Mouse (Mus musculus): ENCODE results near the gene Arhgap42.

Gene Arhgap42

DNA sequence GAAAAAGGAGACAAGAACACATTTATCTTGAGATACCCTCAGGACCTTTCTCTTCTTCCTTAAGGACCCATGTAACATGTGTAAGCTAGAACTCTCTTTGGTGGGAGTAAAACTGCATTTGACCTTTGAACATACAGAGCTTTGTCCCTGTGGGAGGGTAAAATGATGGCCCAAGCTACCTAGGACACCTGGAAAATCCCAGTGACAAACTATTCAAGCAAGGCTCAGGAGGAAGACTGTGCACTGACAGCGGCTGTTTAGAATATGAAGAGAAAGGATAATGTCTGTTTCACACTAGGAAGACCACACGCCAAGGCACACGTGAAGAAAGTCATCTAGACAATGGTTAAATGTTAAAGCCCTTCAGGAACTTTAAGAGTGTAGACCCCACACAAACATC lies 211.0 kb downstream of the Arhgap42 start:
- no peak for DNase-seq (ENCODE audit: low spot score)

DNA sequence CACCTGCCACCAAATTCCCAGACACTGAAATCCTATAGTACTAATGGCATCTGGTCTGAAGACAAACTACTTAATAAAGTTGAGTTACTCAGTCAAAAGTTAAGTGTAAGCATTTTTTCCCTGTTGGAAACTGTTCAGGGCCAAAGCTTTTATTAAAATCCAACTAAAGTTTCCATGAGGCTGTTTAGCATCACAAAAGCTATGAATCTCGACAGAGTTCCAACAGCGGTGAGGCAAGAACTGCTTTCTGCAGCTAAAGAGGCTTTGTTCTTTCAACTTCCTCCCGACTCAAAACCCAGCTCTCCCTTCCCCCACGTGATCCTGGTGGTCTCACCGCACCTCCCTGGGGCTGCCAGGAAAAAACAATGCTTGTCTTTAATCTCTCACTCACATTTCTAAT lies 211.5 kb downstream of the Arhgap42 start:
- DNase-seq (ENCODE audit: low spot score): no peak

DNA sequence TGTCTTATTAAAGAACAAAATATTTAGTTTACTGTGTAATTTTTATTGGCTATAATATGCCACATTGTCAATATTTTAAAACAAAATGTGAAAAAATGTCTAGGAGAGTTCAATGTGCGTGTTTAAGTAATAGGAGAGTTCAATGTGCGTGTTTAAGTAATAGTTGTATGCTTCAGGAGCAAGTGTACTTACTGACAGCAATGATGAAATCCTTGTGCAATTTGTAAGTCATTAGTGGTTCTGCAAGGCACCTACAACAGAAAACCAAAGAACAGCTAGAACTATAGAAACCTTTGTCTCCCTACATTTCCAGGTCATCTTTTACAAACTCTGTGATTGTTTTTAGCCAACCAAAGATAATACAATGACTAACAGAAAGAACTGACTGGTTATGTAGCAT lies 223.8 kb downstream of the Arhgap42 start:
- DNase-seq (ENCODE audit: low spot score): no peak

DNA sequence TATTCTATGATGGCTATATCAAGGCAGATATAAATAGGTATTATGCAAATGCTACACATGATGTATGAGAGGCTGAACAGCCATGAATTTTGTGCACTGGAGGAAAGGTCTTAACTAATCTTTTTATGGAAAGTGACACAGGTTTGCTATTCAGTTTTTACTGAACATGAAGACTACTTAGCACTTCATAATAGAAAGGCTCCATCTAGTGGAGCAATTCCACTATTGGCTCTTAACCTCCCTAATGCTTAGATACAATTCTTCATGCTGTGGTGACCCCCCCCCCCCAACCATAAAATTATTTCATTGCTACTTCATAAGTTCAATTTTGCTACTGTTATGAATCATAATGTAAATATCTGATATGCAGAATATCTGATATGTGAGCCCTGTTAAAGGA lies 237.7 kb downstream of the Arhgap42 start:
- no peak for DNase-seq (ENCODE audit: low spot score)

DNA sequence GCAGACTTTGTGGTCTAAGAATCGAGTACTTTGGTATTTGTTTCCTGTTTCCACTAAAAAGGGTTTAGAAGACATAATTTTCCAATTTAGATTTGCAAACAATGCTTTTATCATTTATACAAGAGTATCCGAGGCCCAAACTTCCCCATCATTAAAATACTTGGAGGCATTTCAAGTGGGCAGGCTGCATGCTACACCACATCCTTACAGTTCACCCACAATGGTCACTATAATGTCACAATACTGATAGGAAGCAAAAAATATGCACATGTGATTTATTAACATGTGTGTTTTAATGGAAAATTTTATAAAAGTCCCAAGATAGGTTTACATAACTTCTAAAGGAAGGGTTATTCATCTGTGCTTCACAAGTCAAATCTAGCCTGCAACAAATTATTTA lies 242.4 kb downstream of the Arhgap42 start:
- DNase-seq (ENCODE audit: low spot score): no peak

DNA sequence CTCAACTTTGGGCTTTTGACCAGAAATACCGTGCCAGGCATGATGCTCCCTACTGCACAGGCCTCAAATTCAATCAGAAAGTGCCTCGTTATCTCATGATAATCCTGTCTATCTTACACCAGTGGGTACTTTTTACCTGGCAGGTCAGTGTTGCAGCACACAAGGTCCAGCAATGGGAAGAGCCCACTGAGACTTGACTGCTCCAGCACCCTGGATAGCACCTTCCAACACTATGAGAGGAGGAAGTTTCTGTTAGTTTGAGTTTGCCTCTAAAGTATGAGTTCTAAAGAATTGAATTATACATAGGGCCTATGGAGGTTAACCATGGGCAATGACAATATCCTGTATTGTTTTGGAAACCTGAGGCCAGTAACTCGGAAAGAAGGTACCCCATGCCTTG lies 256.6 kb downstream of the Arhgap42 start:
- no peak for DNase-seq (ENCODE audit: low spot score)

DNA sequence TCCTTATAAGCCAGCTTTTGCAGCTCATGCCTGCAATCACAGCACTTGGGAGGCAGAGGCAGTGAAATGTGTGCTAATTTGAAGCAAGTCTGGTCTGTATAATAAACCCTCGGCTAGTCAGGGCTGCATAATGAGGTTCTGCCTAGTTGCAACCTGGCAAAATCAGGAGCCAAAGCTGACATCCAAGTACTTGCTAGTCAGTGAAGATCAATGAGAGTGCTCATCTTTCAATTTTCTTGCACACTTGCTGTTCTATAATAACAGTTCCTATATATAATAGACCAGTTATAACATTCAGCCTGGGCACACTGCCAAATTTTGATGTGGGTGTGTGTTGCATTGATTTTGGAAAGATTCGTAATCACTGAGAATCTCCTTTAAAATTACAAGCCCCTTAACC lies 261.1 kb downstream of the Arhgap42 start:
- no peak for DNase-seq (ENCODE audit: low spot score)

DNA sequence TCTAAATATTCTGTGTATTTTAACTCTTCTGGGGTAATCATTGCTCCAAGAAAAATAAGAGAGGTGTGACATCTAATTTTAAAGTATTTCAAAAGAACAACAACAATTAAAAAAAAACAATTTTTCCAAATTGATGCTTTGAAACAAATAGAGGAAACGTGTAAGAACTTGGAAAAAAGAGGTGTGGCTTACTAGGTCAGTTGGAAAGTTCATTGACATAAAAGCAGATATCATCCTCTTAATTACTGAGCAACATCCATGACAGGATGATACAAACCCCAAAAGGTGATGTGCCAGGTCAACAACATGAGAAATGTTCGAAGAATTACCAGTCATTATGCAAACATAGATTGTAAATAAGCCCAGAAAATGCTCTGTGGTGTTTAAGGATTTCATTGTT lies 267.4 kb downstream of the Arhgap42 start, which contains the start of gene Gm16485:
Gm16485 (plus strand) TSS at position 301 of the 400 bp plus-strand sequence.
- no peak for DNase-seq (ENCODE audit: low spot score)

DNA sequence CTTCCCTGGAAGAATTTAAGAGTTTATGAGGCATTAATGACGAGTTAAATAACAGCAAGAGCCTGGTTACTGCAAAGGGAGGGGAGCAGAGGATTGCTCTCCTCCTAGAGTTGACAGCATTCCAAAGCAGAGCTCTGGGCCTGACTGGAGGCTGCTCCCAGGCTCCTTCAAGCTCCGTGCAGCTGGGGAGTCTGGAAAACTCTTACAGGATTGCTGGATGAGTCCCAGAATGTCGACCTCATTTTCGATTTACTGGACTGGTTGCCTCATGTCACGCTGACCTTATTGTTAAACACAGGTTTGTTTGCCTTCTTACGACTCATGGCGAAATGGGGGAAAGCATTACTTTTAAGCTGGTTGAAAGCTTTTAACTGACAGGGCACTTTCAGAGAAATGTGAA lies 268.7 kb downstream of the Arhgap42 start:
- peak; percentile 62 for DNase-seq (ENCODE audit: low spot score)

DNA sequence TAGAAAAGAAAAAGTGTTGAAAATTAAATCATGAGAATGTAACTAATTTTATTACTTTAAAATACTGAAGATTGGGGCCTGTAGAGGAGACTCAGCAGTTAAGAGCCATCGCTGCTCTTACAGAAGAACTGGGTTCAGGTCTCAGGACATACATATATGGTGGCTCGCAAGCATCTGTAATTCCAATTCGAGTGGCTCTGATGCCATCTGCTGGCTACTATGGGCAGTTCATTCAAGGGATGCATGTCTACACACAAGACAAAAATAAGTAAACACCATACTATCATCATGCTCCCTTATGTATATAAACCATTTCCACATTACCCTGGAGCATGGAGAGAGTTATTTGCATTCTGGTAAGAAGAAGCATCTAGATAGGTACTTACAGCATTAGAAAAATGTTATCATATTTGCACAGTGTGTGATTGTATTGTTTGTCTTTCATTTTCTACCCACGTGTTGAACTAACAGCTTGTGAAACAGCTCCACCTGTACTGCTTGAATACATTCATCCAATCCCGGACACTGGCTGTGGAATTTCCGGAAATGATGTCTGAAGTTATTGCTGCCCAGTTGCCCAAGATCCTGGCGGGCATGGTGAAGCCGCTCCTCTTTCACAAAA lies 274.3 kb downstream of the Arhgap42 start:
- no peak for DNase-seq (ENCODE audit: low spot score)

DNA sequence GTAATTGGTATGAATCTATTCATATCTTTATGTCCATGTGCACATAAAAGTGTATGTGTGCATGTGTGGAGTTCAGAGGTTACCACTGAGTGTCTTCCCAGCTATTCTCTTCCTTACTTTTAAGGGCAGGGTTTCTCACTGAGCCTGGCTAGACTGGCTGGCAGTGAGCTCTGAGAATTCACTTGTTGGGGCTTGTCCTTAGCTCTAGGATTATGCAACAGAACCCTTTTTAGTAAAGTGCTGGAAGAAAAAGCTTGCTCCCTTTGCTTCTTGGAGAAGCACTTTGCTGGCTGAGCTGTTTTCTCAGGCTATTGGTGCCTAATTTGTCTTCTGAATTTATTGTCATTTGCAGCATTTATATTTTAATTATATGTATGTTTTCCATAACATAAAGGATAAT lies 285.6 kb downstream of the Arhgap42 start:
- DNase-seq (ENCODE audit: low spot score): no peak
